Mouse (Mus musculus): ENCODE measurements at regions not wholly inside any gene's neighbourhood (a gene's known extent, or its start where the extent isn't known, plus 50 kb on each side); places are given as distances from the start of the nearest gene placed in this dataset.

DNA sequence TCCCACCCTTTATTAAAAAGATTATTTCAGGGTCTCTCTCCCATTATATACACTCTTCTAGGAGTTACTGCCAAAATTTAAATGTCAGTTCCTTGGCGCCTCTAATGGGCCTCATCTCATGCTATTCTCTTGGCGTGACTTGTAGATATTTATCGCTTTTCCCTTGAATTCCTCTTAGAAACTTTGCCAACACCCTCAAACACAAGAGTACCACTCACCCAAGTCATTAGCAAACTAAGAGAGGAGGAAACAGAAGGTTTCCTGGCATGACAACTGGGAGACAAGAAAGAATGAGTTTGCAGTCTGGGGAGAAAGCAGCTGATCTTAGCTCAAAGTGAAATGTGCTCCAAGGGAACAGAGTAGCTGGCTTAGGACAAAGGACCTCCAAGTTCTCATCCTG is 236.8 kb downstream of the Ipo11 start:
- H3K4me3 ChIP-seq (ENCODE audit: low read depth, low read length): no peak overlapping the region
- no peaks in the 10 kb centered on the region for H3K27me3 ChIP-seq (ENCODE audit: control insufficient read depth, insufficient read depth, low read length)
- ATAC-seq (ENCODE audit: insufficient number of reproducible peaks, low FRiP score, low TSS enrichment, low read depth): no peak
- H3K9ac ChIP-seq (ENCODE audit: low read length): no peak overlapping the region
- WGBS: 94% methylated on average over 3 of the region's 3 CpGs
- no peaks in the 10 kb centered on the region for H3K36me3 ChIP-seq (ENCODE audit: control insufficient read depth, insufficient read depth, low read length)
- DNase-seq (ENCODE audit: low spot score): no peak
- H3K9me3 ChIP-seq (ENCODE audit: control insufficient read depth, low read length): no peaks in the 10 kb centered on the region
- H3K4me1 ChIP-seq (ENCODE audit: control insufficient read depth, insufficient read depth, low read length): no peaks in the 10 kb centered on the region
- H3K4me2 ChIP-seq (ENCODE audit: low read depth, severe bottlenecking): no peak overlapping the region
- H3K27ac ChIP-seq (replicated peaks; ENCODE audit: low read depth, low read length): no peak overlapping the region

DNA sequence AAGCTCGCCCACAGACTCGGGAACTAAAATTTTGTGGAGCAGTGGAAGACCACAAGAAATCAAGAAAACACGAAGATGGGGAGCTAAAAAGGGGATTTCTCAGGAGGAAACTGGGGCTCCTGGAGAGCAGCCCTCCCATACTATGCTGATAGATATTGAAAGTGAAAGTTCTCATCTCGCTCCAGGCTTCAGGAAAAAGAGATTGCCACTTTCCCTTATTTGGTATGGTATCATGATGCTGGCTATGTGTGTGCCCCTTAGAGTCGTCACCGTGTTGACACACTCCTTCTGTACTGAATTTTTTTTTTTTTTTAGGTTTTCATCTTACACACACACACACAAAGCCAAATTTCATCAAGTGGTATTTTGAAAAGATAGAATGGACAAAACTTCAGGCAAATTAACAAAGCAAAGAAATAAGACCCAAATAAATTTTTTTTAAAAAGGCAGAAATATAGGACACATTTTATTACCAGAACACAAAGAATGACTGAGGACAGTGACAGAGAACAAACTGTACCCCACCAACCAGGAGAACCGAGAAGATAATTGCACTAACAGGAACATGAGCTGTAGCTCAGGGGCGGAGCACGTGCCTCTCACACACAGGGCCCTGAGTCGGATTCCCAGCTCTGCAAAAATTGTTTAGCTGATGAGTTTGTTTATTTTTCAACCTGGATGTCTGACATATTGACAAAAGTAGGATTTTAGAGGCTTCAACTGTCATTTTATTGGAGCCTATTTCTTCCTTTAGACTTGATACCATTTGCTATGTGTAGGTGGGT is 244.8 kb downstream of the Ipo11 start:
- H3K4me3 ChIP-seq (ENCODE audit: low read depth, low read length): no peak overlapping the region
- ATAC-seq (ENCODE audit: insufficient number of reproducible peaks, low FRiP score, low TSS enrichment, low read depth) (no peak), DNase-seq (ENCODE audit: low spot score) (no peak)
- H3K9me3 ChIP-seq (ENCODE audit: control insufficient read depth, low read length): no peaks in the 10 kb centered on the region
- WGBS: 85% methylated on average over 10 of the region's 10 CpGs
- no peak overlapping the region for H3K4me2 ChIP-seq (ENCODE audit: low read depth, severe bottlenecking)
- H3K4me1 ChIP-seq (ENCODE audit: control insufficient read depth, insufficient read depth, low read length): no peaks in the 10 kb centered on the region
- no peak overlapping the region for H3K9ac ChIP-seq (ENCODE audit: low read length)
- no peaks in the 10 kb centered on the region for H3K36me3 ChIP-seq (ENCODE audit: control insufficient read depth, insufficient read depth, low read length)
- H3K27ac ChIP-seq (replicated peaks; ENCODE audit: low read depth, low read length): no peak overlapping the region
- no peaks in the 10 kb centered on the region for H3K27me3 ChIP-seq (ENCODE audit: control insufficient read depth, insufficient read depth, low read length)

DNA sequence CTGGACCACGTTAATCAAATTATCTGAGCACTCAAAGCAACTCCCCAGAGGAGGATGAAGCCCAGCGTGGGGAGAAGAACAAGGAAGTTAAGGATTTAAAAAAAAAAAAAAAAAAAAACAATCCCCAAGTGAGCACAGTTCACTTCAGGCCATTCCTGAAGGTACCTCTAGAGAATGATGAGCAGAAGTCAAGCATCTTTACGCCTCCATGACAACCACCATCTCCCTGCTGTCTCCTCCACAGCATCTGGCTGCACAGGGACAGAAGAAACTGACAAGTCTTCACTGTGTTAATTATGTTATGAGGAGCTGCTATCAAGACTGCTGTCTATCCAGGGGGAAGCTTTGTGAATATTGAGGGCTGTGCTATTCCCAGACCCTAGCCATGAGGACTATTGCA is 246.6 kb downstream of the Ipo11 start:
- Histone ChIP-seq H3K36me3 (ENCODE audit: control insufficient read depth, insufficient read depth, low read length) (no peaks in the 10 kb centered on the region), H3K27me3 (ENCODE audit: control insufficient read depth, insufficient read depth, low read length) (no peaks in the 10 kb centered on the region), H3K4me2 (ENCODE audit: low read depth, severe bottlenecking) (no peak overlapping the region), H3K9ac (ENCODE audit: low read length) (no peak overlapping the region), H3K9me3 (ENCODE audit: control insufficient read depth, low read length) (no peaks in the 10 kb centered on the region), H3K4me1 (ENCODE audit: control insufficient read depth, insufficient read depth, low read length) (no peaks in the 10 kb centered on the region), H3K27ac (replicated peaks; ENCODE audit: low read depth, low read length) (no peak overlapping the region), H3K4me3 (ENCODE audit: low read depth, low read length) (no peak overlapping the region)
- no peak for DNase-seq (ENCODE audit: low spot score)
- WGBS: 80% methylated on average over 3 of the region's 3 CpGs
- no peak for ATAC-seq (ENCODE audit: insufficient number of reproducible peaks, low FRiP score, low TSS enrichment, low read depth)

DNA sequence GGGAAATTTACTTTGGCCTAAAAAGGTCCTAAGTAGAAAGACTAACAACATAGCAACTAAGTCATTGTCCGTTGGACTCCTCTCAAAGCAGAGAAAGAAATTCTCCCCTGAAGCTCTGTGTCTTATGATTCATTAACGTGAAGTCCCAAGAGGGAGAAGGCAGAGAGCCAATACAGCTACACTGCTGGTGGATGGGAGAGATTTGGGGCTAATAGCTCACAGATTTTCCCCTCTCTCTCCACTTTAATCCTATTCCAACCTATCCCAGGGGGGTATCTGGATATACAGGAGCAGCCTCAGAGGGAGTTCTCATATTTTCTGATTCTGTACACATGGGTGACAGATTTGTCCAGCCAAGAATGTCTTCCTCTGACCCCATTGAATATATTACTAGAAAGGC is 247.1 kb downstream of the Ipo11 start:
- Histone ChIP-seq H3K27ac (replicated peaks; ENCODE audit: low read depth, low read length) (no peak overlapping the region), H3K27me3 (ENCODE audit: control insufficient read depth, insufficient read depth, low read length) (no peaks in the 10 kb centered on the region), H3K9me3 (ENCODE audit: control insufficient read depth, low read length) (no peaks in the 10 kb centered on the region), H3K9ac (ENCODE audit: low read length) (no peak overlapping the region), H3K4me3 (ENCODE audit: low read depth, low read length) (no peak overlapping the region), H3K4me2 (ENCODE audit: low read depth, severe bottlenecking) (no peak overlapping the region), H3K36me3 (ENCODE audit: control insufficient read depth, insufficient read depth, low read length) (no peaks in the 10 kb centered on the region), H3K4me1 (ENCODE audit: control insufficient read depth, insufficient read depth, low read length) (no peaks in the 10 kb centered on the region)
- ATAC-seq (ENCODE audit: insufficient number of reproducible peaks, low FRiP score, low TSS enrichment, low read depth) (no peak), DNase-seq (ENCODE audit: low spot score) (no peak)
- 76% methylated on average over 2 of the region's 2 CpGs for WGBS

DNA sequence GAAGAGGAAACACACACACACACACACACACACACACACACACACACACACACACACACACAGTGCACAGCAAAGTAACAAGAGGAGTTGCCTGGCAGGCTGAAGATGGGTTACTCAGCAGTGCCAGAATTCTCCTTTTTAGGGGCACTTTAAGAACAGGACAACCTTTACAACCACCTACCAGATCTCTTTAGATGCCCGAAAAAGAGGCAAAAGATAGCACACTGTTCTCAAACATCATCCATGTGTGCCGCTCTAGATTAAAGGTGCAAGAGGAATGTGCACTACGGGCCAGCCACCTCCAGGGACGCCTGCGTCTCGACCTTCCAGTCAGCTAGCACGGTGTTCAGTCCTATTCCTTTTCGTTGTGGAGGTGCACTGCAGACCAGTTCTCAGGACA is 247.7 kb downstream of the Ipo11 start:
- ATAC-seq (ENCODE audit: insufficient number of reproducible peaks, low FRiP score, low TSS enrichment, low read depth): no peak
- H3K4me3 ChIP-seq (ENCODE audit: low read depth, low read length): no peak overlapping the region
- H3K9me3 ChIP-seq (ENCODE audit: control insufficient read depth, low read length): no peaks in the 10 kb centered on the region
- H3K9ac ChIP-seq (ENCODE audit: low read length): no peak overlapping the region
- H3K36me3 ChIP-seq (ENCODE audit: control insufficient read depth, insufficient read depth, low read length): no peaks in the 10 kb centered on the region
- H3K27ac ChIP-seq (replicated peaks; ENCODE audit: low read depth, low read length): no peak overlapping the region
- DNase-seq (ENCODE audit: low spot score): no peak
- H3K4me1 ChIP-seq (ENCODE audit: control insufficient read depth, insufficient read depth, low read length): no peaks in the 10 kb centered on the region
- WGBS: 88% methylated on average over 8 of the region's 8 CpGs
- H3K4me2 ChIP-seq (ENCODE audit: low read depth, severe bottlenecking): no peak overlapping the region
- no peaks in the 10 kb centered on the region for H3K27me3 ChIP-seq (ENCODE audit: control insufficient read depth, insufficient read depth, low read length)

DNA sequence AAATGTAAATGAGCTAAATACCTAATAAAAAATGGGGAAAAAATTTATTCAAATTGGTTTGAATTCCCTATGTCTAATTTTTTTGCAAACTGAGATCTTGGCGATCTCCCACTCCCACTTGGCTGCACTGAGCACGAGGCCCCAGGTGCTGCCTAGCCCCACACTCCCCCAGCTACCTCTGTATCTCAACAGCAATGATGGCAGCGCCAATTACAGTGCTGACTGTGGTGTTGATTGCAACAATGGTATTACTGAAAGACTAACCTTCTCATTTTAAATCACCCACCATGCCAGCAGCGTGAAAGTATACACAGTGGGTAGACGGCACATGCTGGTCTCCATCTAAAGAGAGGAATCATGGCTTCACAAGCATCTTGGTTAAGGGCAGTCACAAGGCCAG is 267.1 kb downstream of the Ipo11 start:
- H3K36me3 ChIP-seq (ENCODE audit: control insufficient read depth, insufficient read depth, low read length): no peaks in the 10 kb centered on the region
- no peak for DNase-seq (ENCODE audit: low spot score)

DNA sequence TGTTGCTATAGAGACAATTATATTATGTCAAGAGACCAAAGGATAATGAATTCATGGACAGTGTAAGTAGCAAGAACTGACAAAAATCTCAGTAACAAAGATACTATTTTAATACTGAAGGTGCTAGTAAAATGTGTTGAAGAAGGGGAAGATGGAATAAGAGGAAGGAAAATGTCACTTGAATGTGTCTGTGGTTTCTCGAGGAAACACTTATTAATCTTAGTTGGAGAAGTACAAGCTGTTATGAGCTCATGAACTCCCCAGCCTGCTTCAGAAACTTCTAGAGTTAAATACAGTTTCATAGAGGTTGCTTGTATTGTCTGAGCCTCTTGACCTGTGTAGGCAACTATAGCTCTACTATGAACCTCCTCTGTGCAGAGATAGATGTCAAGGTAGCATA is 274.6 kb downstream of the Ipo11 start:
- ATAC-seq (ENCODE audit: insufficient number of reproducible peaks, low FRiP score, low TSS enrichment, low read depth): no peak
- Histone ChIP-seq H3K4me2 (ENCODE audit: low read depth, severe bottlenecking) (no peak overlapping the region), H3K27me3 (ENCODE audit: control insufficient read depth, insufficient read depth, low read length) (no peaks in the 10 kb centered on the region), H3K4me1 (ENCODE audit: control insufficient read depth, insufficient read depth, low read length) (no peaks in the 10 kb centered on the region), H3K27ac (replicated peaks; ENCODE audit: low read depth, low read length) (no peak overlapping the region), H3K4me3 (ENCODE audit: low read depth, low read length) (no peak overlapping the region), H3K9ac (ENCODE audit: low read length) (no peak overlapping the region), H3K36me3 (ENCODE audit: control insufficient read depth, insufficient read depth, low read length) (no peaks in the 10 kb centered on the region), H3K9me3 (ENCODE audit: control insufficient read depth, low read length) (no peaks in the 10 kb centered on the region)
- WGBS: 84% methylated on average over 1 of the region's 1 CpGs
- no peak for DNase-seq (ENCODE audit: low spot score)

More for the DNA sequence above, 267.1 kb downstream of the Ipo11 start:
- H3K4me3 ChIP-seq (ENCODE audit: low read depth, low read length): no peak overlapping the region
- H3K9me3 ChIP-seq (ENCODE audit: control insufficient read depth, low read length): no peaks in the 10 kb centered on the region
- no peak for ATAC-seq (ENCODE audit: insufficient number of reproducible peaks, low FRiP score, low TSS enrichment, low read depth)
- no peak overlapping the region for H3K4me2 ChIP-seq (ENCODE audit: low read depth, severe bottlenecking)
- 88% methylated on average over 5 of the region's 5 CpGs for WGBS
- H3K4me1 ChIP-seq (ENCODE audit: control insufficient read depth, insufficient read depth, low read length): no peaks in the 10 kb centered on the region
- H3K27me3 ChIP-seq (ENCODE audit: control insufficient read depth, insufficient read depth, low read length): no peaks in the 10 kb centered on the region
- H3K9ac ChIP-seq (ENCODE audit: low read length): no peak overlapping the region
- no peak overlapping the region for H3K27ac ChIP-seq (replicated peaks; ENCODE audit: low read depth, low read length)

DNA sequence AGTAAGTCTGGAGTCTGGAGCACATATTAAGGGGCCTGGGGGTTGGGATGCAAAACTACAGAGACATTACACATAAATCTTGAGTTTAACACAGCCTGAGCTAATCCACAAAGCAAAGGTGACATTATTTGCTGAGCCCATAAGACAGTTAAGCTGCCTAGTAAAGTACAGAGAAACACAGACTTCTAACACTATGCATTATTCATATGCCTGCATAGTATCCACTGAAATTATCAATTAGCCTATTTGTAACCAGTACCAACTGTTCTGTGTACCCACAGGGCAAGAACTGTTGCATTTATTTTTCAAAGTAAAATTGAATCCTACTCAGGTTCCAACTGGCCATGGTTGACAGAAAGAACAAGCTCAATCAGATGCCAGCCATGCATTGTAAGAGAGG is 287.4 kb downstream of the Ipo11 start:
- Histone ChIP-seq H3K9me3 (ENCODE audit: control insufficient read depth, low read length) (no peaks in the 10 kb centered on the region), H3K27ac (replicated peaks; ENCODE audit: low read depth, low read length) (no peak overlapping the region), H3K27me3 (ENCODE audit: control insufficient read depth, insufficient read depth, low read length) (no peaks in the 10 kb centered on the region), H3K4me1 (ENCODE audit: control insufficient read depth, insufficient read depth, low read length) (no peaks in the 10 kb centered on the region), H3K4me3 (ENCODE audit: low read depth, low read length) (no peak overlapping the region), H3K9ac (ENCODE audit: low read length) (no peak overlapping the region), H3K4me2 (ENCODE audit: low read depth, severe bottlenecking) (no peak overlapping the region), H3K36me3 (ENCODE audit: control insufficient read depth, insufficient read depth, low read length) (no peaks in the 10 kb centered on the region)
- ATAC-seq (ENCODE audit: insufficient number of reproducible peaks, low FRiP score, low TSS enrichment, low read depth): no peak
- no peak for DNase-seq (ENCODE audit: low spot score)
